Mouse (Mus musculus): Measurements from ENCODE around the gene Necab3.

Necab3 gene

GRCm38 (mm10) chr2:154558264-154559039, at the start of gene Necab3:
Necab3 (minus strand) TSS chr2:154558890.
- DNase-seq = peak; percentile 53

- DNase-seq = no peak
Observed at GRCm38 (mm10) chr2:154606965-154607364, 48.3 kb upstream of the Necab3 start.

GRCm38 (mm10) chr2:154604156-154604555, 45.5 kb upstream of the Necab3 start:
- no peak for DNase-seq

DNA sequence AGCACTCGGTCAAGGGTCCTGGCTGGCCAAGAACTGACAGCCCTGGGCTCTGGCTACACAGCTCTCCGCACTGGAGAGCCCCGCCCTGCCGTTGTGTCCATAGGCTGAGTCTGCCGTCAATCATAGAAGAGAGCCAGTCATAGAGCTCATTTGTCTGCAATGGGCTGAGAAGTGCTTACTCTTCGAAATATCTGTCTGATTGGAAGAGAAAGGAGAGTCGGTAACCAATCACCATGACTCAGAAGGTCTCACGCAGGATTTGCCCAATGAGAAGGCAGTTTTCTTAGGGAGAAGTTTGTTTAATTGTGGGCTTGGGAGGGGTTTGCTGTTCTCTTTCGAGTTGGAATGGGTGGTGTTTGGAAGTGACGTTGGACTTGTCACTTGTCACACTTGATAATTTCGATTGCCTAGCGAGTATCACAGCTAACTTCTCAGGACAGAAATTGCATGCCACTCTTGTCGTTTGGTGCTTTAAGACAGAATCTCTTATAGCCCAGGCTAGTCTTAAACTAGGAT, 45.0 kb upstream of the Necab3 start, which contains the start of gene Pxmp4:
Gene Pxmp4 (minus strand): TSS at position 71 of the 516 bp plus-strand sequence.
- DNase-seq = peak; percentile 99

DNA sequence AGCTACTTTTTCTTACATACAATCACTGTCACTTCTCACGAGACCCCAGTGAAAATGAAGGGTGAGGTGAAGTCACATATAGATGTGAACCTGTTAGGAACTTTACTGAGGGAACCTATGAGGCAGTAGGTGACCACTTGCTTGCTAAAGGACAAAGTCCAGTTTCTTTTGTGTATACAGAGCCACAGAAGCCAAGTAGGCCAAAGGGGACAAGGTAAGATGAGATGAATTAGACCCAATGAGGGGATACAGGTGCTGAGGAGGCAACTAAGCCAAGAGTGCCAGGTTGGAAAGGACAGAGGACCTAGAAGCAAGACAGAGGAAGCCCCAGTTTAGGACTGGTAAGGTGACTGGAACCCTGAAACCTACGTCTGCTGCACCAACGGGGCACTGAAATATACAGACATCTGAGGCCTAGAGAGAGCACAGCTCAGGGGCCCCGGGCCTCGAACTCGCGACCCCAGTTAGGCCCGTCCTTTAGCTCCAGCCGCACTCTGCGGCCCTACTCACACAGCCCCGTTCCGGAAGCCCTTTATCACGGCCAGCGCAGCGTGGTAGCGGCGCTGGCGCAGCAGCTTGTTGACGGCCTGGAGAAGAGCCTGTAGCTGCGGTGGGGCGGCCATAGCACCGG, 44.4 kb upstream of the Necab3 start:
- DNase-seq = no peak

DNA sequence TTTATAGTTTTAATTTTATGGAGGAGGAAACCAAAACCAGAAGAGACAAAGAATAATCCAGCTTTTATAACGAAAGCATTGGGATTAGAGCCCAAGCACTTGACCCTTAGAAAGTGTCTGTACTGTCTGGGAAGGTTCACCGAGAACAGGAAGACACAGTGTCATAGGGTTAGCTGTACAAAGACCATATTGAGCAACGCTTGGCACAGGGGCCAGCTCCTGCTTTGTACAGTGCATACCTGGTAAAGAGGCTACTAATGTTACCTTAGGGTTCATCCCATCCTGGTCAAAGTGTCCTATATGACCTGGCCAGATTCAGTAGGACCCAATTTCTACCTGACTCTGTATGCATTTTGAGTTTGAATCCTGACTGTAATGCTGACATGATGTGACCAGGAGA, 42.6 kb upstream of the Necab3 start:
- DNase-seq = no peak

GRCm38 (mm10) chr2:154600586-154600985, 41.9 kb upstream of the Necab3 start:
- no peak for DNase-seq

GRCm38 (mm10) chr2:154597399-154597798, 38.7 kb upstream of the Necab3 start:
- DNase-seq = no peak

DNA sequence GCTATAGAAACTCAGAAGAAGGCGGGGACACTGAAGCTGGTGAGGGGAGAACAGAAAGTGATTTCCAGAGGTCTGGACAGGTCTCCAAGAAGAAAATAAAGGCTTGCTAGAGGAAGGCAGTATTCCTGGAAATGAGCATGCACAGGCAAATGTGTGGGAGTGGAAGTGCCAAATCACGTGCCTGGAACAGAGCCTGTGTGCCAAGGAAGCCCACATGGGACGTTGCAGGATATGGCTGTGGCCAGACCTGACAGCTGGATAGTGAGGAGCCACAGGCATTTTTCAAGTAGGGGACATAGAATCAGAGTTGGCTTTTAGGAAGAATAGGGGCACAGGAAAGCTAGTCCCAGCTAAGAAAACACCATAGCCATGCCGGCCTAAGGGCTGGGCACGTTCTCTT, 37.1 kb upstream of the Necab3 start:
- DNase-seq = no peak

- no peak for DNase-seq
Observed at GRCm38 (mm10) chr2:154593025-154593424, 34.3 kb upstream of the Necab3 start.

GRCm38 (mm10) chr2:154591239-154591638, 32.5 kb upstream of the Necab3 start:
- no peak for DNase-seq

DNA sequence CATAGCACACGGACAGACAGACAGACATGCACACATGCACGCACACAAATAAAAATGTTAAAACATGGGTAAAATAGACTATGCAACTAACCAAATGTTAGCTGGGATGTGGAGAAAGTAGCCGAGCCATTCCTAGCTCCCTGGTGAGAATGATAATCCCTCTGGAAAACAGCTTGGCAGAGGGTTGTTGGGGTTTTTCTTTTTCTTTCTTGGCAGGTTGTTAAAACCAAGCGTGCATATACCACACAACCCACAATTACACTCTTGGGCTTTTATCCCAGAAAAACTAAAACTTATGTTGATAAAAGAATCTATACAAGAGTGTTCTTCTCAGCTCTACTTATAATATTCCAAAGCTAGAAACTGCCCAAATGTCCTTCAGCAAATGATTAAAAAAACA, 30.4 kb upstream of the Necab3 start:
- no peak for DNase-seq

DNA sequence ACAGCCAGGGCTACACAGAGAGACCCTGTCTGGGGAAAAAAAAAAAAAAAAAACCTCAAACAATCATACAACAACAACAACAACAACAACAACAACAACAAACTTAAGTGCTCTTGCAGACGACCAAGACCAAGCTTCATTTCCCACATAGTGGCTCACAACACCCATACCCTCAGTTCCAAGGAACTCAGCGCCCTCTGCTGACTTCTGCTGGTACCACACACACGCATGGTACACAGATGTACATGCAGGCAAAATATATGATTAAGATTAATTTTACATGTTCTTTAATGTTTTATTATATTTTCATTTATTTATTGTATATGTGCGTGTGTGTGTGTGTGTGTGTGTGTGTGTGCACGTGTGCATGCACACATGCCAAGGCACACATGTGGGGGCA, 27.7 kb upstream of the Necab3 start:
- no peak for DNase-seq

- no peak for DNase-seq
Observed at GRCm38 (mm10) chr2:154584931-154585601, 26.4 kb upstream of the Necab3 start.

DNA sequence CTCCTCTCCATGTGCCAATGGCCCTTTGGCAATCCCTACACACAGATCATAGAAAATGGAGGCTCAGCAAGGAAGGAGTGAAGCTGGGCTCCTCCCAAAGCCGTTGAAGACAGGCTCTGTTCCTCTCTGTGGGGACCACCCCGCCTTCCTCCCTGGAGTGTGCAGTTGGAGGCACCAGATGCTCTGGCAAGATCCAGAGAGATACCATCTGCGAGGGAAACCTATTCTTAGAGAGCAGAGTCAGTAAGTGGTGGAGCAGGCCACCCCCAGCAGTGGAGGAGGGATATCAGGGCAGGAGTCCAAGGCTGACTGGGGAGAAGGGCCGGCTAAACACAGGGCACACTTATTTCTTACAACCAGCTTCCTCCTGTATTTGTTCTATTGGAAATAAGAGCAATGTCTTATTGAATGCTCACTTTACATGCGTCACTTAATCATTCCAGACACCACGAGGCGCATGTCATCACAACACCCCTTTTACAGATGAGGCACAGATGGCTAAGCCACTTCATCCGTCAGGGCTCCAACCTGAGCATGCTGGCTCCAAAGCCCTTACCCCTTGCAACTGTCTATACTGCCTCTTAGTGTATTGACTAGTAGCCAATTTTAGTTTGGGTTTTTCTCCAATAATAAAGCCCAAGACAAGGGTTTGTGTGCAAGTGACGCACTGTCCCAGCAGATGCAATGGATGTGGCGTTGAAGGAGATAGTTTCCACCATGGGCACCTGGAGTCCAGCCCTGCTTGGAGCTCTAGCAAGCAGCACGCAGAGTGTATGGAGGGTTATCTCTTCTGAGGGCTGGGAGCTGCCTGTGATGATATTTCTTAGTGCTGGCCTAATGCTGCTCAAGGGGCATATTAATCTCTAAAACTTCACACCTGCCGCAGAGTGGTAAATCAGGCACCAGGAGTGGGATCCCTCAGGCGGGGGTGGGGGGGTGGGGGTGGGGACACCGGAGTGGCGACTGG, 25.5 kb upstream of the Necab3 start:
- DNase-seq = peak; percentile 69

- DNase-seq = no peak
Observed at GRCm38 (mm10) chr2:154581421-154581820, 22.7 kb upstream of the Necab3 start.

GRCm38 (mm10) chr2:154580586-154580985, 21.9 kb upstream of the Necab3 start:
- no peak for DNase-seq

- no peak for DNase-seq
Observed at GRCm38 (mm10) chr2:154577744-154578067, 19.0 kb upstream of the Necab3 start.

- no peak for DNase-seq
Observed at GRCm38 (mm10) chr2:154576876-154577743, 18.4 kb upstream of the Necab3 start.

- no peak for DNase-seq
Observed at GRCm38 (mm10) chr2:154574271-154574670, 15.6 kb upstream of the Necab3 start.

GRCm38 (mm10) chr2:154572996-154573395, 14.3 kb upstream of the Necab3 start:
- no peak for DNase-seq

GRCm38 (mm10) chr2:154571976-154572375, 13.3 kb upstream of the Necab3 start:
- DNase-seq = no peak

All from cerebellum, adult 11 months (tissue).